ENCODE assay signal across 9 mouse cellular contexts in the genomic region with DNA sequence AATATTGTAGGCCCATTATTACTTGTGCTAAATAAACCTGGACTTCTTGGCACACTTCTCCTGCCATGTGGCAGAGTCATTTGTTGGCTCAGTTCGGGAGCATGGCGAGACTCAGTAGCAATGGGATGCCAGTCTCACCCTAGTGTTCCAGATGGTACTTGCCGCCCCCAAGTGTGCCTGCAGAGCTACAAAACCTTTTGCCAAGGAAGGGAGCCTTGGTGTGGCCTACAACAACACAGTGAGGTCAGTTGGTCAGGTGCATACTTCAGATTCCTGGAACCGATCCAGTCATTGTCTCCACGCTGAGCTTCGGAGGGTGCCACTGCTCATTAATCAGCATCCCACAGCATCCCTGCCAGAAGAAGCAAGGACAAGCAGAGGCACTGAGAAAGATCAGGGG. TPM values are rescaled to one million over a fixed set of nuclear protein-coding genes. Genes with fewer than 3 reads are reported as not detected.
A peak's percentile ranks its signal among the peaks of the same experiment; 100 is the strongest.
DNase-seq lines count a peak whose midpoint lies in the region; ATAC-seq and TF ChIP-seq lines count a peak whose summit lies in the region.
"Had no signal": no experiment of that assay in that cellular context is flagged by ENCODE, and none has a peak within 500 bp of the region (broad histone marks: within the 10 kb centered on the region; RNA-seq: fewer than 3 reads in every experiment).

No protein-coding gene starts in this region.

- TF ChIP-seq POLR2A in thymus, adult 2 months (IDR thresholded peaks at IDR 0.05; ENCODE audit: control insufficient read depth, extremely low read depth, insufficient read depth, low read length, poor library complexity) = no peak

- H3K27ac ChIP-seq in forebrain, embryonic 16.5 days (ENCODE audit: low read length) = peak overlapping the region; percentile 46; the same call in 1 of the 2 replicates
- H3K27ac ChIP-seq in thymus, adult 2 months (ENCODE audit: control insufficient read depth, insufficient read depth, low read length) = no peak overlapping the region

- H3K4me2 ChIP-seq in forebrain, embryonic 16.5 days (ENCODE audit: low read length) = no peak overlapping the region

- H3K4me1 ChIP-seq in forebrain, embryonic 16.5 days (replicated peaks; ENCODE audit: control insufficient read depth, insufficient read depth, low read length) = peaks cover 21% of the 10 kb centered on the region
- H3K4me1 ChIP-seq in thymus, adult 2 months (replicated peaks; ENCODE audit: control insufficient read depth, insufficient read depth, low read length) = 0 out of 2 replicates have a peak, but pooled peaks cover 2% of the 10 kb centered on the region

- in situ Hi-C loops in Patski (cut with MboI; ENCODE audit: low pct_unique_long_range_greater_than_20kb) = no loop called here

- DNase-seq in Patski (ENCODE audit: low read depth, low spot score) = peak; percentile 50
- DNase-seq in adrenal gland, postnatal 25 days = peak; percentile 13
- peak; percentile 54 to 72 for DNase-seq in kidney, adult 8-10 months
- peak; percentile 67 to 76 for DNase-seq in left cerebral cortex, postnatal 36 days (ENCODE audit: low spot score in 2 of 2)
- DNase-seq in right cerebral cortex, postnatal 25 days = peak; percentile 66
- no peak for DNase-seq in thymus, adult 2 months

- no peaks in the 10 kb centered on the region for H3K9me3 ChIP-seq in forebrain, embryonic 16.5 days (ENCODE audit: control insufficient read depth, low read length)
- H3K9me3 ChIP-seq: limb, embryonic 13.5 days had no signal

- H3K4me3 ChIP-seq in forebrain, embryonic 16.5 days (replicated peaks; ENCODE audit: low read length) = no peak overlapping the region
- H3K4me3 ChIP-seq in thymus, adult 2 months (ENCODE audit: control insufficient read depth, insufficient read depth, low read length) = no peak overlapping the region
- H3K4me3 ChIP-seq: limb, embryonic 13.5 days had no signal

- POLR2A ChIA-PET in Patski (lab: Charles Lee) = interaction anchor here (1.1 kb wide), 1 partner anchor 92 kb away, joined by 3 read pairs; no protein-coding TSS in a partner anchor

- WGBS in forebrain, embryonic 16.5 days = 32% methylated on average over 6 of the region's 6 CpGs
- WGBS in thymus, adult 2 months = 85% methylated on average over 6 of the region's 6 CpGs

- intact Hi-C loops in left cerebral cortex, postnatal 36 days (cut with DNase I) = loop anchor here (10.0 kb wide), 1 partner anchor 144 kb away; no protein-coding TSS in a partner anchor

- no peaks in the 10 kb centered on the region for H3K36me3 ChIP-seq in forebrain, embryonic 16.5 days (ENCODE audit: control insufficient read depth, insufficient read depth)
- H3K36me3 ChIP-seq in thymus, adult 2 months (ENCODE audit: control insufficient read depth, insufficient read depth, low read length) = no peaks in the 10 kb centered on the region
- H3K36me3 ChIP-seq: limb, embryonic 13.5 days had no signal

- peak; percentile 60 for ATAC-seq in Patski
- peak; percentile 91 for ATAC-seq in forebrain, embryonic 16.5 days
- no peak for ATAC-seq in megakaryocyte progenitor cell, adult 5-6 weeks (replicated peaks; ENCODE audit: poor library complexity)

- CTCF ChIA-PET in Patski (lab: Charles Lee) = no interaction called here

- TF ChIP-seq CTCF in Patski (IDR thresholded peaks at IDR 0.05) = no peak
- TF ChIP-seq CTCF in thymus, adult 2 months (IDR thresholded peaks at IDR 0.05; ENCODE audit: borderline replicate concordance, control insufficient read depth, extremely low read depth, insufficient read depth, low read length, poor library complexity) = no peak

- H3K9ac ChIP-seq in forebrain, embryonic 16.5 days (replicated peaks; ENCODE audit: low read depth, low read length) = no peak overlapping the region
- H3K9ac ChIP-seq: limb, embryonic 13.5 days had no signal

- peaks cover 4% of the 10 kb centered on the region for H3K27me3 ChIP-seq in Patski
- H3K27me3 ChIP-seq in forebrain, embryonic 16.5 days (replicated peaks; ENCODE audit: control insufficient read depth, insufficient read depth, low read length) = no peaks in the 10 kb centered on the region
- H3K27me3 ChIP-seq in thymus, adult 2 months (ENCODE audit: control insufficient read depth, insufficient read depth, low read length) = no peaks in the 10 kb centered on the region
- H3K27me3 ChIP-seq: limb, embryonic 13.5 days had no signal

RNA-seq across cellular contexts. Expression of a gene that starts 14.4 kb away (rescaled TPM):
- not detected for polyA plus RNA-seq in Patski (2021)
- total RNA-seq in adrenal gland, postnatal 25 days (2021) = 0.46 TPM in 1 of 2 replicates, not detected in the other
- polyA plus RNA-seq in forebrain, embryonic 16.5 days (2015; fragmentation: Nextera tagmentation; extraction: Ambion mirVana) = 0.73 and 0.91 TPM in 2 replicates
- under 1 TPM in 1 of 2 experiments, not detected in 1; 0.59 TPM for total RNA-seq in left cerebral cortex, postnatal 36 days (2021)
- not detected in 2 replicates for total RNA-seq in megakaryocyte progenitor cell, adult 5-6 weeks (2015)
- not detected in 2 replicates for total RNA-seq in megakaryocyte progenitor cell, adult 5-6 weeks (2017)
- polyA plus RNA-seq in thymus, adult 2 months (2012; rRNA removed) = 0.18 TPM in 1 of 2 replicates, not detected in the other
